Mouse (Mus musculus): ENCODE measurements around the gene Arfgap1. TPM values are rescaled to one million over a fixed set of nuclear protein-coding genes. Genes with fewer than 3 reads are reported as not detected.

Arfgap1 gene
- polyA plus RNA-seq, 1 experiment from 2014 or later: 130 TPM

DNA sequence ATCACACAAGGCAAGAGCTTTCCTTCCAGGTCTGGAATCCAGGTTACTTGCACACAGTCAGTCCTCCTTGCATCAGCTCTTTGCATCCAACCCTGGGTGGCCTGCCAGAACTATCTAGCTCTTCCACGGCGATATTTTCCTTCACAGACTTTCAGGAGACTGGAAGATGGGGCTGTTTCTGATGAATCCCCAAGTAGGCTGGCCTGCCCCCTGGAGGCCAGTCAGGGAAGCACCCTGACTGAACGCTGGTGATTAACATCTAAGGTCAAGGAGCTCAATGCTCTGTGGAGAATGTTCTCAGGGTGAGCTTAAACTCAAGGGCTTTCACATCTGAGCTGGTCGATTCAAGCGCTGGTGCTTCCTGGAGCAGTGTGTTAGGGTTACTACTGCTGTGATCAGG lies 3.1 kb upstream of the Arfgap1 start:
- no peak overlapping the region for H3K4me3 ChIP-seq (ENCODE audit: low read depth, low read length)
- no peak overlapping the region for H3K9ac ChIP-seq (ENCODE audit: low read depth, low read length)
- no peak overlapping the region for H3K4me2 ChIP-seq (ENCODE audit: low read length)
- no peak for ATAC-seq
- no peaks in the 10 kb centered on the region for H3K9me3 ChIP-seq (replicated peaks; ENCODE audit: control insufficient read depth, low read length, poor library complexity, severe bottlenecking)
- WGBS: 2% methylated on average over 5 of the region's 5 CpGs
- H3K27me3 ChIP-seq (ENCODE audit: control insufficient read depth, insufficient read depth, low read depth, low read length): no peaks in the 10 kb centered on the region
- no peak overlapping the region for H3K27ac ChIP-seq (ENCODE audit: low read length)
- H3K36me3 ChIP-seq (ENCODE audit: control insufficient read depth, insufficient read depth, low read length): no peaks in the 10 kb centered on the region
- H3K4me1 ChIP-seq (ENCODE audit: control insufficient read depth, insufficient read depth, low read length): peaks cover 17% of the 10 kb centered on the region

GRCm38 (mm10) chr2:180966092-180966882 lies 738 bp upstream of the Arfgap1 start:
- WGBS: 14% methylated on average over 14 of the region's 14 CpGs
- peak overlapping the region; percentile 84 for H3K27ac ChIP-seq (ENCODE audit: low read length)
- peaks cover 1% of the 10 kb centered on the region; the same call in 1 of the 2 replicates for H3K36me3 ChIP-seq (ENCODE audit: control insufficient read depth, insufficient read depth, low read length)
- H3K4me3 ChIP-seq (ENCODE audit: low read depth, low read length): peak overlapping the region; percentile 93
- ATAC-seq: peak; percentile 25; the same call in 1 of the 2 replicates
- peak overlapping the region; percentile 78 for H3K9ac ChIP-seq (ENCODE audit: low read depth, low read length)
- no peaks in the 10 kb centered on the region for H3K27me3 ChIP-seq (ENCODE audit: control insufficient read depth, insufficient read depth, low read depth, low read length)
- peak overlapping the region; percentile 97 for H3K4me2 ChIP-seq (ENCODE audit: low read length)
- peaks cover 21% of the 10 kb centered on the region for H3K4me1 ChIP-seq (ENCODE audit: control insufficient read depth, insufficient read depth, low read length)
- no peaks in the 10 kb centered on the region for H3K9me3 ChIP-seq (replicated peaks; ENCODE audit: control insufficient read depth, low read length, poor library complexity, severe bottlenecking)

- Histone ChIP-seq H3K36me3 (ENCODE audit: control insufficient read depth, insufficient read depth, low read length) (peaks cover 46% of the 10 kb centered on the region), H3K4me1 (ENCODE audit: control insufficient read depth, insufficient read depth, low read length) (no peaks in the 10 kb centered on the region), H3K27me3 (ENCODE audit: control insufficient read depth, insufficient read depth, low read depth, low read length) (no peaks in the 10 kb centered on the region), H3K27ac (ENCODE audit: low read length) (no peak overlapping the region), H3K4me2 (ENCODE audit: low read length) (no peak overlapping the region), H3K9me3 (replicated peaks; ENCODE audit: control insufficient read depth, low read length, poor library complexity, severe bottlenecking) (no peaks in the 10 kb centered on the region), H3K9ac (ENCODE audit: low read depth, low read length) (no peak overlapping the region), H3K4me3 (ENCODE audit: low read depth, low read length) (no peak overlapping the region)
- no peak for ATAC-seq
- WGBS: 81% methylated on average over 6 of the region's 6 CpGs
Observed at GRCm38 (mm10) chr2:180981133-180981532, 14.1 kb downstream of the Arfgap1 start.

DNA sequence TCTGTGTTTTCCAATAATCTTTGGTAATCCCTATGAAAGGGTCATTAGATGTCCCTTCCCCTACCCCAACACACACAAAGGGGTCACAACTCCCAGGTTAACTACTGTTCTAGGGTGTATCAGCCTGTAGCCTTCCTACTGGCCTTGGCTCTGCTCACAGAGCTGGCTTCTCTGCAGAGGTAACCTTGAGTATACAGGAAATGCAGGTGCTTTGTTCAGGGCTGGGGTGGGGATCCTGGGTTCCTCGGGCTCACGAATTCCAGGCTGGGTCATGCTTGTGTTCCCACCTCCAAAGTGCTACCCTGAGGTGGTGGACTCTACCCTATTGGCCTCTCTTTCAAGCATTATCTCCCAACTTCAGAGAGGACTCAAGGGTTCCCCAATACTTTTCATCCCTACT lies 18.6 kb downstream of the Arfgap1 start:
- 0 out of 2 replicates have a peak, but pooled peaks cover 2% of the 10 kb centered on the region for H3K4me1 ChIP-seq (ENCODE audit: control insufficient read depth, insufficient read depth, low read length)
- H3K4me2 ChIP-seq (ENCODE audit: low read length): no peak overlapping the region
- no peak overlapping the region for H3K27ac ChIP-seq (ENCODE audit: low read length)
- H3K9me3 ChIP-seq (replicated peaks; ENCODE audit: control insufficient read depth, low read length, poor library complexity, severe bottlenecking): no peaks in the 10 kb centered on the region
- 95% methylated on average over 2 of the region's 2 CpGs for WGBS
- H3K27me3 ChIP-seq (ENCODE audit: control insufficient read depth, insufficient read depth, low read depth, low read length): no peaks in the 10 kb centered on the region
- no peak for ATAC-seq
- no peak overlapping the region for H3K9ac ChIP-seq (ENCODE audit: low read depth, low read length)
- no peak overlapping the region for H3K4me3 ChIP-seq (ENCODE audit: low read depth, low read length)
- H3K36me3 ChIP-seq (ENCODE audit: control insufficient read depth, insufficient read depth, low read length): peaks cover 19% of the 10 kb centered on the region

GRCm38 (mm10) chr2:180986449-180986848 lies 19.4 kb downstream of the Arfgap1 start, which contains the start of gene Col20a1:
Gene Col20a1 (plus strand): TSS chr2:180986535.
- Histone ChIP-seq H3K27ac (ENCODE audit: low read length) (no peak within 1 kb of the TSS), H3K4me1 (ENCODE audit: control insufficient read depth, insufficient read depth, low read length) (0 out of 2 replicates have a peak, but pooled peaks cover 2% of the 10 kb centered on the region), H3K36me3 (ENCODE audit: control insufficient read depth, insufficient read depth, low read length) (peaks cover 14% of the 10 kb centered on the region), H3K27me3 (ENCODE audit: control insufficient read depth, insufficient read depth, low read depth, low read length) (no peaks in the 10 kb centered on the region), H3K4me3 (ENCODE audit: low read depth, low read length) (no peak within 1 kb of the TSS), H3K4me2 (ENCODE audit: low read length) (no peak within 1 kb of the TSS), H3K9me3 (replicated peaks; ENCODE audit: control insufficient read depth, low read length, poor library complexity, severe bottlenecking) (no peaks in the 10 kb centered on the region), H3K9ac (ENCODE audit: low read depth, low read length) (no peak within 1 kb of the TSS)
- 65% methylated on average over 2 of the region's 2 CpGs for WGBS
- no peak for ATAC-seq

DNA sequence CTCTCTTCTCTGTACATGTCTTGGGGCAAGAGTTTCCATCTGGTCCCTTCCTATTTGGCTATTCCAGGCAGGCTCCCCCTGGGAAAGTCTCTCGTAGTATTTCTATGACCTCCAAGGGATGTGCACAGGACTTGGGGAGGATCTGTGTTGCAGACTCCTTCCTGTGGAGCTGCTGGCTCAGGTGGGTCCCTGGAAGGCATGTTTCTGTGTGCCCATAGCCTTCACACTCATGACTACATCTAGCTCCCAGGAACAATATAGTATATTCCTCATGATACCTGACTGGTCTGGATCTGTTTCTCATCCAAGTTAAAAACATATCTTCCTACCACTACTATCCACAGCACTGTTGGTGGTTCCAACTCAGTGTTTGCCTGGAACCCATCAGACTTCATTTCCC lies 20.0 kb downstream of the Arfgap1 start:
- WGBS: 58% methylated on average over 1 of the region's 1 CpGs
- H3K9me3 ChIP-seq (replicated peaks; ENCODE audit: control insufficient read depth, low read length, poor library complexity, severe bottlenecking): no peaks in the 10 kb centered on the region
- H3K27ac ChIP-seq (ENCODE audit: low read length): no peak overlapping the region
- no peak overlapping the region for H3K4me3 ChIP-seq (ENCODE audit: low read depth, low read length)
- no peak overlapping the region for H3K4me2 ChIP-seq (ENCODE audit: low read length)
- no peak overlapping the region for H3K9ac ChIP-seq (ENCODE audit: low read depth, low read length)
- no peaks in the 10 kb centered on the region for H3K27me3 ChIP-seq (ENCODE audit: control insufficient read depth, insufficient read depth, low read depth, low read length)
- H3K36me3 ChIP-seq (ENCODE audit: control insufficient read depth, insufficient read depth, low read length): peaks cover 8% of the 10 kb centered on the region
- H3K4me1 ChIP-seq (ENCODE audit: control insufficient read depth, insufficient read depth, low read length): 0 out of 2 replicates have a peak, but pooled peaks cover 2% of the 10 kb centered on the region
- no peak for ATAC-seq

- 49% methylated on average over 5 of the region's 5 CpGs for WGBS
- Histone ChIP-seq H3K4me2 (ENCODE audit: low read length) (no peak overlapping the region), H3K27ac (ENCODE audit: low read length) (no peak overlapping the region), H3K4me1 (ENCODE audit: control insufficient read depth, insufficient read depth, low read length) (0 out of 2 replicates have a peak, but pooled peaks cover 2% of the 10 kb centered on the region), H3K4me3 (ENCODE audit: low read depth, low read length) (no peak overlapping the region), H3K9ac (ENCODE audit: low read depth, low read length) (no peak overlapping the region), H3K27me3 (ENCODE audit: control insufficient read depth, insufficient read depth, low read depth, low read length) (no peaks in the 10 kb centered on the region), H3K36me3 (ENCODE audit: control insufficient read depth, insufficient read depth, low read length) (peaks cover 3% of the 10 kb centered on the region; the same call in 1 of the 2 replicates), H3K9me3 (replicated peaks; ENCODE audit: control insufficient read depth, low read length, poor library complexity, severe bottlenecking) (no peaks in the 10 kb centered on the region)
- no peak for ATAC-seq
Observed at GRCm38 (mm10) chr2:180987432-180988030, 20.5 kb downstream of the Arfgap1 start.

DNA sequence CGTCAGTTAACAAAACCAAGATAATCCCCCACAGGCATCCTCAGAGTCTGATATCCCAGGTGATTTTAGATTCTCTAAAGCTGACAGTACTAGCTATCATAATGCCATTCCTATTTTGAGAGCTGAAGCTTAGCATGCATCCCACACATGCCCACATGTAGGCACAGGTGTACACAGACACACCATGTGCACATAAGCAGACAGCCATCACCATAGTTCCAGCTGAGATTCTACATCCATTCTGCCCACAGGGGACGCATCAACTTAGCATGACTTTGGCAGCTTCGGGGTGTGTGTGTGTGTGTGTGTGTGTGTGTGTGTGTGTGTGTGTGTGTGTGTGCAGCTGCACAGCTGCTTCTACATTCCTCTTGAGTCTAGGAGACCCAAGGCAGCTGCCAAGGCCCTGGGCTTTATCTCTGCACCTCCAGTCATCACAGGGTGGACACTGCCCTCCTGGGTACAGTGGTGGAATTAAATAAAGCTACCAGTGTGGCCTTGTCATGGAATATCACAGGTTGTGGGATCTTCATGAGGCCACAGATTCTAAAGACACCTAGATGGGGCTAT lies 21.4 kb downstream of the Arfgap1 start:
- Histone ChIP-seq H3K4me3 (ENCODE audit: low read depth, low read length) (no peak overlapping the region), H3K9ac (ENCODE audit: low read depth, low read length) (no peak overlapping the region), H3K27me3 (ENCODE audit: control insufficient read depth, insufficient read depth, low read depth, low read length) (no peaks in the 10 kb centered on the region), H3K27ac (ENCODE audit: low read length) (no peak overlapping the region), H3K4me1 (ENCODE audit: control insufficient read depth, insufficient read depth, low read length) (0 out of 2 replicates have a peak, but pooled peaks cover 2% of the 10 kb centered on the region), H3K4me2 (ENCODE audit: low read length) (no peak overlapping the region), H3K9me3 (replicated peaks; ENCODE audit: control insufficient read depth, low read length, poor library complexity, severe bottlenecking) (no peaks in the 10 kb centered on the region), H3K36me3 (ENCODE audit: control insufficient read depth, insufficient read depth, low read length) (0 out of 2 replicates have a peak, but pooled peaks cover 3% of the 10 kb centered on the region)
- WGBS: 43% methylated on average over 3 of the region's 3 CpGs
- 0 out of 2 replicates have a peak, but pooled peaks have one; percentile 29 for ATAC-seq

Measured in midbrain, embryonic 16.5 days (tissue).